Mouse (Mus musculus): Measurements from ENCODE around the gene Adora1. TPM values are rescaled to one million over a fixed set of nuclear protein-coding genes. Genes with fewer than 3 reads are reported as not detected.

Gene Adora1
- total and polyA plus RNA-seq, 2 experiments from 2014 or later: 33.4 to 51.1 TPM

DNA sequence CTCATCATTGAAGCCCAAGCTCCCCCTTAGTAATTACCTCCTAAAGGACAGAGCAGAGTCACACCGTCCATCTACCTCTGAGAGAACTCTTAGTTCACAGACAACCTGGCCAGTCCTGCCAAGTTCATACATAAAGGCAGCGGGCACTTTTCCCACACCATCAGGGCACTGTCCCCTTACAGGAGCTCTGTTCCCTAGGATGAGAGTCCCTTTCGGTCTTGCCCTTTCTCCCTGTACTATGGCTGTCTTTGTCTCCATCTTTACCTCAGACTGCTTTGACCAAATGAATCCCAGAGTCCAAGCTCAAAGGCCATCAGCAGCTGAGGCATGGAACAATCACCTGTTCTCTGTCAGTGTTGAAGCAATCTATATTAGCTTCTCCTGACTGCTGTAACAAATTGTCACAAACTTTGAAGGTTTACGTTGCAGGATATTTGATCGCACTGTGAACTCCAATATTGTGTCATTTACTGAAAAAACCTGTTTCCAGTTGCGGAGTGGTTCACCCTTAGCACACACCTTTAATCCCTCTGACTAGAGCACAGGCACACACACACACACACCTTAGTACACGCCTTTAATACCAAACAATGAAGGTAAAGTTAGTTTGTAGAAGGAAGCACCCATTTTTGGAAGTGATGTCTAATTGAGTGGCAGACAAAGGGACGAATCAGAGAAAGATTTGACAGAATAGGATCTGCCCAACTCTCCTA, 66.1 kb downstream of the Adora1 start:
- DNase-seq (ENCODE audit: low spot score) (no peak), ATAC-seq (no peak)
- no peak for TF ChIP-seq CTCF (IDR thresholded peaks at IDR 0.05; ENCODE audit: low read depth)
- H3K9ac ChIP-seq (replicated peaks; ENCODE audit: low read length): no peak overlapping the region
- H3K36me3 ChIP-seq (ENCODE audit: insufficient read depth, low read length): no peaks in the 10 kb centered on the region
- H3K27me3 ChIP-seq (ENCODE audit: insufficient read depth, low read length): no peaks in the 10 kb centered on the region
- no peaks in the 10 kb centered on the region for H3K4me1 ChIP-seq (ENCODE audit: insufficient read depth, low read length)
- 92% methylated on average over 8 of the region's 8 CpGs for WGBS
- no peak overlapping the region for H3K4me3 ChIP-seq (ENCODE audit: low read length)
- no peak overlapping the region for H3K27ac ChIP-seq
- H3K9me3 ChIP-seq (ENCODE audit: low read length): no peaks in the 10 kb centered on the region
- no peak overlapping the region for H3K4me2 ChIP-seq (ENCODE audit: low read depth, low read length)

DNA sequence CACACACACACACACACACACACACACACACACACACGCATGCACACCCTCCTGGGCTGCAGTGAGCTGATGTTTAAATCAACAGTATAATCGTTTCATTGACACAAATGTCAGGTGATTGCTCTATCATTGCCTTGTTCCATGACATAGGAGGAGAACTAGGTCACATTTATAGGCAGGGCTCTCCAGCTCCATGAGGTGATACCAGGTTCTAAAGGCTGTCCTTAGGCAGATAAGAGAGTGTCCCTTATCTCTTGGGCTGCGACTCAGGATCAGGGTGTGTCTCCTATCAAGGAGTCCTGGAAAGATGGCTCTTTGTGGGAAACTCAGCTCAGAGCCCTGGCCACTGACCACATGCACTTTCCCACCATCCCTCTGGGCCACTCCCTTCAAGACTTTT, 66.7 kb downstream of the Adora1 start:
- H3K4me3 ChIP-seq (ENCODE audit: low read length): no peak overlapping the region
- no peaks in the 10 kb centered on the region for H3K9me3 ChIP-seq (ENCODE audit: low read length)
- TF ChIP-seq CTCF (IDR thresholded peaks at IDR 0.05; ENCODE audit: low read depth): no peak
- no peak overlapping the region for H3K4me2 ChIP-seq (ENCODE audit: low read depth, low read length)
- WGBS: 82% methylated on average over 3 of the region's 3 CpGs
- H3K9ac ChIP-seq (replicated peaks; ENCODE audit: low read length): no peak overlapping the region
- H3K27ac ChIP-seq: no peak overlapping the region
- ATAC-seq: no peak
- no peak for DNase-seq (ENCODE audit: low spot score)
- no peaks in the 10 kb centered on the region for H3K27me3 ChIP-seq (ENCODE audit: insufficient read depth, low read length)
- no peaks in the 10 kb centered on the region for H3K4me1 ChIP-seq (ENCODE audit: insufficient read depth, low read length)
- no peaks in the 10 kb centered on the region for H3K36me3 ChIP-seq (ENCODE audit: insufficient read depth, low read length)

DNA sequence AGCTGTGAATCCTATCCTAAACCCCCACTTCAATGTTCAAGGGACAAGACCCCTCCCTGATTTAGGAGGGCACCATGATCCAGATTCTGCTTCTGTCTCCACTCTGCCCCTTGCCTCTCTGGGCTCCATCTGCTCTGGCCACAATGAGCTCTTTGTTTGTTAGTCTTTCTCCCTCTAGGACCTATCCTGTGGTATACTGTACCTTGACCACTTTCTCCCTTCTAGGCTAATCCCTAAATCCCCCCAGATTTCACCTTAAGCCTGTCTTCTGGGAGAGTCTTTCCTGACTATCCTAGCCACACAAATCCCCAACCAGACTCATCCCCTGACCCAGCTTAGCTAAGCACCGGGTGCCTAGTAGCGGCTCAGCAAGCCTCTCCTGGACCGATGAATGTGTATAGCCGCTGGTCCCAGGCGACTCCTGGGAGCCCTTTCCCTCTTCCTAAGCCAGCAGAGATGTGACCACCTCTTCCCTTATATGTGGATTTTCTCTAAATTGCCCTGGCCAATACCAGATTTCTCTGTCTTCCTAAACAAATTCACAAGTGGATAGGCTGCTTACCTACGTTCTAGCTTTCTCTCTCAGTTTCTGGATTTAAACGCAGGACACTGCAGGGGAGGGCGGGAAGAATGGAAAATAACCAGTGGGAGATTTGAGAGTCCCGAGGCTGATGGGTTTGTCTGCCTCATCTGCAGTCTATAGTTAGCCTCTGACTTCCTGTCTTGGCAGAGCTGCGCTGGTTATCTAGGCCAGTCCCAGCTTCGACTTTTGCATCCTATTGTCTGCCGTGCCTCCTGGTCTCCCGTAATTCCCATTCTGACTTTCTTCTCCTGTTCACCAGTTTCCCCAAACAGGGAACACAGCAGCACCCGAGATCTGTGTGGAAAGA, 67.6 kb downstream of the Adora1 start:
- H3K4me1 ChIP-seq (ENCODE audit: insufficient read depth, low read length): no peaks in the 10 kb centered on the region
- no peak overlapping the region for H3K4me3 ChIP-seq (ENCODE audit: low read length)
- no peaks in the 10 kb centered on the region for H3K9me3 ChIP-seq (ENCODE audit: low read length)
- DNase-seq (ENCODE audit: low spot score) (no peak), ATAC-seq (no peak)
- no peak overlapping the region for H3K27ac ChIP-seq
- H3K27me3 ChIP-seq (ENCODE audit: insufficient read depth, low read length): no peaks in the 10 kb centered on the region
- H3K36me3 ChIP-seq (ENCODE audit: insufficient read depth, low read length): no peaks in the 10 kb centered on the region
- H3K4me2 ChIP-seq (ENCODE audit: low read depth, low read length): no peak overlapping the region
- H3K9ac ChIP-seq (replicated peaks; ENCODE audit: low read length): no peak overlapping the region
- WGBS: 54% methylated on average over 14 of the region's 14 CpGs
- no peak for TF ChIP-seq CTCF (IDR thresholded peaks at IDR 0.05; ENCODE audit: low read depth)

DNA sequence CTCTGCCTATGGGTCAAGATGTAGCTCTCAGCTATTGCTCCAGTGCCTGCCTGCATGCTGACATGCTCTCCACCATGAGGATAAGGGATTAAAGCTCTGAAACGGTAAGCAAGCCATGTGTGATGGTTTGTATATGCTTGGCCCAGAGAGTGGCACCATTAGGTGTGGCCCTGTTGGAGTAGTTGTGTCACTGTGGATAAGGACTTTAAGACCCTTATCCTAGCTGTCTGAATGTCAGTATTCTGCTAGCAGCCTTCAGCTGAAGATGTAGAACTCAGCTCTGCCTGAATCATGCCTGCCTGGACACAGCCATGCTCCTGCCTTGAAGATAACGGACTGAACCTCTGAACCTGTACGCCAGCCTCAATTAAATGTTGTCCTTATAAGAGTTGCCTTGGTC, 68.7 kb downstream of the Adora1 start:
- Histone ChIP-seq H3K9me3 (ENCODE audit: low read length) (no peaks in the 10 kb centered on the region), H3K4me3 (ENCODE audit: low read length) (no peak overlapping the region), H3K27me3 (ENCODE audit: insufficient read depth, low read length) (no peaks in the 10 kb centered on the region), H3K9ac (replicated peaks; ENCODE audit: low read length) (no peak overlapping the region), H3K4me1 (ENCODE audit: insufficient read depth, low read length) (no peaks in the 10 kb centered on the region), H3K36me3 (ENCODE audit: insufficient read depth, low read length) (no peaks in the 10 kb centered on the region), H3K27ac (no peak overlapping the region), H3K4me2 (ENCODE audit: low read depth, low read length) (no peak overlapping the region)
- 91% methylated on average over 3 of the region's 3 CpGs for WGBS
- DNase-seq (ENCODE audit: low spot score) (no peak), ATAC-seq (no peak)
- no peak for TF ChIP-seq CTCF (IDR thresholded peaks at IDR 0.05; ENCODE audit: low read depth)

DNA sequence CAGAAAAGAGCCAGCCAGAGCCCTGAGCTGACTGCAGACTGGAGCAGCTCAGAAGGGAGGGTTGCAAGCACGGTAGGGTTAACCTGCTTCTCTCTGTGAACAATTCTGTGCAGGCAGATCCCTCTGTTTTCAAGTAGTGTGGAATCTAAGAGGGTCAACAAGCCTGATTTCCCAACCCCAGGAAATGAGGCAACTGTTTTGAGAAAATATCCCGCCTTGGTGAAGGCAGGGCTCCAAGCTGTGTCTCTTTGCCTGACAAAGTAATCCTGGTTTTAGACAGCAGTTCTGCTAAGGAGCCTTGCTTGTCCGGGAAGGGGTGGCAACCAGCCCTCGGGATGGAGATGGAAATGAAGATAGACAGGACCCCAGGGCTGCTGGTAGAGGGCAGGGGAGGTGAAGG, 70.8 kb downstream of the Adora1 start:
- Histone ChIP-seq H3K9ac (replicated peaks; ENCODE audit: low read length) (no peak overlapping the region), H3K27ac (no peak overlapping the region), H3K4me2 (ENCODE audit: low read depth, low read length) (no peak overlapping the region), H3K4me1 (ENCODE audit: insufficient read depth, low read length) (no peaks in the 10 kb centered on the region), H3K9me3 (ENCODE audit: low read length) (no peaks in the 10 kb centered on the region), H3K27me3 (ENCODE audit: insufficient read depth, low read length) (no peaks in the 10 kb centered on the region), H3K4me3 (ENCODE audit: low read length) (no peak overlapping the region), H3K36me3 (ENCODE audit: insufficient read depth, low read length) (no peaks in the 10 kb centered on the region)
- 65% methylated on average over 4 of the region's 4 CpGs for WGBS
- ATAC-seq (no peak), DNase-seq (ENCODE audit: low spot score) (no peak)
- no peak for TF ChIP-seq CTCF (IDR thresholded peaks at IDR 0.05; ENCODE audit: low read depth)

DNA sequence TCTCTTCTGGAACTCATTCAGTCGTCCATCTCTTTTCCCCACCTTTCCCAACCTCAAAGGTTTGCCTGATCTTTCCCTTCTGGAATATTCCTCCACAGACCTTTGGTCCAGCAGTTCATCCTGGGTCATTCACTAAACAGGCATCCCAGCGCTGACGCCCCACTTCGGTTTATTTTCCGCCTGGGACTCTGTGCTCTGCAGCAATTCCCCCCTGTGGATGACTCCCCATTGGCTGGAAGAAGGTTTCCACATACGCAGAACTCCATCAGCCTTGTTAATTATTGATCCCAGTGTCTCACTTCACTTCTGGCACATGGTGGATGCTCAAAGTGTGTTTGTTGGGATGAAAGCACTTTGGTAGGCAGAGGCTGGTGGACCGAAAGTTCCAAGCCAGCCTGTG, 71.8 kb downstream of the Adora1 start:
- no peak for ATAC-seq
- no peaks in the 10 kb centered on the region for H3K9me3 ChIP-seq (ENCODE audit: low read length)
- no peaks in the 10 kb centered on the region for H3K4me1 ChIP-seq (ENCODE audit: insufficient read depth, low read length)
- no peak for TF ChIP-seq CTCF (IDR thresholded peaks at IDR 0.05; ENCODE audit: low read depth)
- no peaks in the 10 kb centered on the region for H3K27me3 ChIP-seq (ENCODE audit: insufficient read depth, low read length)
- H3K9ac ChIP-seq (replicated peaks; ENCODE audit: low read length): no peak overlapping the region
- 87% methylated on average over 7 of the region's 7 CpGs for WGBS
- no peak overlapping the region for H3K4me3 ChIP-seq (ENCODE audit: low read length)
- no peak overlapping the region for H3K27ac ChIP-seq
- no peaks in the 10 kb centered on the region for H3K36me3 ChIP-seq (ENCODE audit: insufficient read depth, low read length)
- H3K4me2 ChIP-seq (ENCODE audit: low read depth, low read length): no peak overlapping the region
- no peak for DNase-seq (ENCODE audit: low spot score)

Measured in hindbrain, postnatal 0 days (tissue).